Mouse (Mus musculus) myocyte (in vitro differentiated cells): ENCODE measurements around the gene Baz1a. TPM values are rescaled to one million over a fixed set of nuclear protein-coding genes. Genes with fewer than 3 reads are reported as not detected.

Experiments used
- H3K27me3 ChIP-seq: one replicate; pipeline ENCODE4 v1.6.1; 2011; ENCODE audit not compliant: control insufficient read depth, insufficient read depth, insufficient read length
- H3K36me3 ChIP-seq: one replicate; pipeline ENCODE4 v1.6.1; 2011; ENCODE audit not compliant: control insufficient read depth, insufficient read depth
- H3K4me2 ChIP-seq: one replicate; pipeline ENCODE4 v1.6.1; 2011; ENCODE audit warnings: low read depth, control low read depth
- H3K4me3 ChIP-seq: one replicate; pipeline ENCODE4 v1.5.1; 2011; ENCODE audit warnings: mild to moderate bottlenecking, control low read depth, moderate library complexity
- H3K79me2 ChIP-seq: one replicate; pipeline ENCODE4 v1.6.1; 2011; ENCODE audit not compliant: control insufficient read depth, insufficient read depth
- H3ac ChIP-seq: one replicate; pipeline ENCODE4 v1.6.1; 2011; ENCODE audit not compliant: control insufficient read depth, insufficient read length
- CEBPB ChIP-seq: IDR thresholded peaks from 2 replicates; pipeline ENCODE4 v1.6.1; 2011; ENCODE audit warnings: mild to moderate bottlenecking, moderate library complexity; ENCODE audit not compliant: poor library complexity, insufficient read depth, severe bottlenecking
- E2F4 ChIP-seq: IDR thresholded peaks from one replicate; pipeline ENCODE4 v1.6.1; 2011; ENCODE audit warnings: mild to moderate bottlenecking, control low read depth, moderate library complexity; ENCODE audit not compliant: insufficient read depth
- MAX ChIP-seq: IDR thresholded peaks from one replicate; pipeline ENCODE4 v1.6.1; 2011; ENCODE audit warnings: low read depth, mild to moderate bottlenecking, control low read depth
- MYOD1 ChIP-seq, 3 experiments: IDR thresholded peaks; one replicate each; pipeline ENCODE4 v1.6.1; 2011; ENCODE audit warnings: control low read depth in 2 of 3, low read depth in 2 of 3, mild to moderate bottlenecking in 2 of 3, moderate library complexity in 1 of 3; ENCODE audit not compliant: insufficient read length in 2 of 3, control insufficient read depth in 1 of 3
- MYOG ChIP-seq, 3 experiments: IDR thresholded peaks; one replicate each; pipeline ENCODE4 v1.6.1; 2011; ENCODE audit warnings: control low read depth in 2 of 3, low read depth in 2 of 3, mild to moderate bottlenecking in 2 of 3; ENCODE audit not compliant: insufficient read length in 2 of 3, control insufficient read depth in 1 of 3, insufficient read depth in 1 of 3
- POLR2A ChIP-seq: IDR thresholded peaks from one replicate; pipeline ENCODE4 v1.6.1; 2011; ENCODE audit warnings: low read depth, mild to moderate bottlenecking, control low read depth, moderate library complexity; ENCODE audit not compliant: insufficient read length
- POLR2AphosphoS2 ChIP-seq: IDR thresholded peaks from one replicate; pipeline ENCODE4 v1.6.1; 2011; ENCODE audit warnings: low read depth, control low read depth; ENCODE audit not compliant: insufficient read length
- REST ChIP-seq: IDR thresholded peaks from one replicate; pipeline ENCODE4 v1.6.1; 2011; ENCODE audit warnings: mild to moderate bottlenecking, control low read depth, moderate library complexity; ENCODE audit not compliant: insufficient read depth, insufficient read length
- SRF ChIP-seq: IDR thresholded peaks from one replicate; pipeline ENCODE4 v1.6.1; 2011; ENCODE audit warnings: low read depth; ENCODE audit not compliant: control insufficient read depth, insufficient read length
- TCF12 ChIP-seq: IDR thresholded peaks from one replicate; pipeline ENCODE4 v1.6.1; 2011; ENCODE audit warnings: mild to moderate bottlenecking, control low read depth; ENCODE audit not compliant: poor library complexity, insufficient read depth, severe bottlenecking
- TCF3 ChIP-seq: IDR thresholded peaks from one replicate; pipeline ENCODE4 v1.6.1; 2011; ENCODE audit warnings: low read depth, control low read depth; ENCODE audit not compliant: insufficient read length
- USF1 ChIP-seq: IDR thresholded peaks from one replicate; pipeline ENCODE4 v1.6.1; 2011; ENCODE audit warnings: low read depth, mild to moderate bottlenecking, control low read depth, moderate library complexity
- polyA plus RNA-seq: library from polyadenylated mRNA; unstranded; fragments of >200 nt; fragmentation: generic; extraction: Trizol; gene quantifications from one replicate; pipeline ENCODE4 v1.2.1, GENCODE M21; 2012; ENCODE audit warnings: missing spikeins

Baz1a gene
- polyA plus RNA-seq, 1 experiment: 7.6 TPM

DNA sequence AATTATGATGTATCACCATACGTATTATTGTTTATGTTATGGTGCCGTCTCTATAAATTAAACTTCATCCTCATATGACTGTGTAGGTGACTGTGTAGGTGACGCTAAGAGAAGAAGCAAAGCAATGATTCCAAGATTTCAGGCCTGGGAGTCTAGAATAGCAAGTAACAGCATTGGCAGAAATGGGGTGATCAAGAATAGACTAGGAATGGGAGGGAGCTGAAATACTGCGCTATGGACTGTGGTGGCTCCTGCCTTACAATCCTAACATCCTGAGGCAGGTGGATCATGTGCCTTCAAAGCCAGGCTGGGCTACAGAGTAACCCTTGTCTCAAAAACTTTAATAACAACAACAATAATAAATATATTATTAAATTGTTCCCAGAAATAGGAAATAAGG, 19.7 kb downstream of the Baz1a start:
- Histone ChIP-seq H3ac (no peak overlapping the region), H3K27me3 (no peaks in the 10 kb centered on the region), H3K4me3 (no peak overlapping the region), H3K36me3 (no peaks in the 10 kb centered on the region), H3K4me2 (no peak overlapping the region), H3K79me2 (no peaks in the 10 kb centered on the region)
- TF ChIP-seq REST: no peak
- TF ChIP-seq CEBPB: no peak
- no peak for TF ChIP-seq USF1
- TF ChIP-seq MAX: no peak
- TF ChIP-seq E2F4: no peak
- no peak for TF ChIP-seq TCF3

DNA sequence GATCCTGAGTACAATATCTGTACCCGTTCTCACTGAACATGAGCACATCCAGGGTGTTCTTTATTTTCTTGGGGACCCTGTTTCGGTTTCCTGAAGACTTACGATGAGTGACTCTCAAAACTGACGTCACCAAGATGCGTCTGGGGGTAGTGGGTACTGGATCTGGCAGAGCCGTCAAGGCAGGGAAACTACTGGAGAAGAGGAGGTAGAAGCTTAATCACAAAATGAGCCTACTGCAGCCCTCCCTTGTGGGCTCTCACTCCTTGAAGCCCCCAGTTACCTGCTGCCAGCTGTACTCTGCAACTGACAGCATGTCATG, 20.1 kb downstream of the Baz1a start:
- Histone ChIP-seq H3K4me2 (no peak overlapping the region), H3K27me3 (no peaks in the 10 kb centered on the region), H3K79me2 (no peaks in the 10 kb centered on the region), H3K36me3 (no peaks in the 10 kb centered on the region), H3ac (no peak overlapping the region), H3K4me3 (no peak overlapping the region)
- no peak for TF ChIP-seq POLR2A
- TF ChIP-seq USF1: no peak
- no peak for TF ChIP-seq TCF3
- TF ChIP-seq SRF: no peak
- TF ChIP-seq REST: no peak
- TF ChIP-seq MYOD1 (IDR thresholded peaks at IDR 0.05; ENCODE audit: control insufficient read depth in 1 of 3, insufficient read length in 2 of 3, low read depth in 2 of 3): no peak
- no peak for TF ChIP-seq CEBPB
- no peak for TF ChIP-seq POLR2AphosphoS2
- no peak for TF ChIP-seq E2F4
- TF ChIP-seq TCF12: no peak
- no peak for TF ChIP-seq MYOG (IDR thresholded peaks at IDR 0.05; ENCODE audit: control insufficient read depth in 1 of 3, insufficient read depth in 1 of 3, insufficient read length in 2 of 3, low read depth in 2 of 3)
- TF ChIP-seq MAX: no peak

DNA sequence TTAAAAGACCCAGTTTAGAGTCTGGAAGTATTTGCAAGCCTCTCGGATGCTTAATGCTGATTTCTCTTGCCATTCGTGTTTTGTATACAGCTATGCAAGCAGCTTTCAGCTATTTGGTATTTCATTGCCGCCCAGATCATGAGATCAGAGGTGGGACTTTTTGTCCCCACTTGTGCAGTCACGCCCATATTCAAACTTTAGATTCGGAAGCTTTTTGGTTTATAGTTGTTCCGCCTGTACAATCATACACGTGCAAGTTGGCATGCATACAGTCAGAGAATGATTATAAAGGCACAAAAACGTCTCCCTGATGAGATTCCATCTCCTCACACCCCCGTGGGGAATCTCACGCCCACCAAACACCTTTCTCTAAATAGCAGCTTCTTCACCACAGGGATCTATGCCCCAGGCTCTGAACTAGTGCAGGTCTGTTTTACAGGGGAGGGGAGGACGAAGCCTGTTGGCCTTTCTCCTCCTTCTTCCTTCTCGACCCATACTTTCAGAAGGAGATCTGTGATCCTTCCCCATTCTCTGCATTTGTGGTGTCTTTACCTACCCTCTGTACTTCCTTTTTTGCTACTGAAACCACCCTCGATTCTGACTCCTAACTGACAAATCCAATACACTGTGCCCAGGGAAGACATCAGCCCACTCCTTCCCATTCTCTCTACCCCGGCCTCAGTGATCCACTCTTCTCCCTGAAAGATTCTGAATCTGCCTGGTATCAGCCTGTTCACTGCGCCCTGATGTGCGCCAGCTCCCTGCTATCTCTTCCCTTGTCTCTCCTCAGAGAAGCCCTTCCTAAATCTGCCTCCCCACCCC, 20.7 kb downstream of the Baz1a start:
- TF ChIP-seq POLR2A: no peak
- no peak for TF ChIP-seq CEBPB
- no peak for TF ChIP-seq E2F4
- TF ChIP-seq MYOG (IDR thresholded peaks at IDR 0.05; ENCODE audit: control insufficient read depth in 1 of 3, insufficient read depth in 1 of 3, insufficient read length in 2 of 3, low read depth in 2 of 3): no peak
- TF ChIP-seq TCF3: no peak
- no peak for TF ChIP-seq TCF12
- no peak for TF ChIP-seq POLR2AphosphoS2
- no peak for TF ChIP-seq USF1
- TF ChIP-seq REST: no peak
- Histone ChIP-seq H3K36me3 (no peaks in the 10 kb centered on the region), H3ac (no peak overlapping the region), H3K4me2 (no peak overlapping the region), H3K4me3 (no peak overlapping the region), H3K79me2 (no peaks in the 10 kb centered on the region), H3K27me3 (no peaks in the 10 kb centered on the region)

DNA sequence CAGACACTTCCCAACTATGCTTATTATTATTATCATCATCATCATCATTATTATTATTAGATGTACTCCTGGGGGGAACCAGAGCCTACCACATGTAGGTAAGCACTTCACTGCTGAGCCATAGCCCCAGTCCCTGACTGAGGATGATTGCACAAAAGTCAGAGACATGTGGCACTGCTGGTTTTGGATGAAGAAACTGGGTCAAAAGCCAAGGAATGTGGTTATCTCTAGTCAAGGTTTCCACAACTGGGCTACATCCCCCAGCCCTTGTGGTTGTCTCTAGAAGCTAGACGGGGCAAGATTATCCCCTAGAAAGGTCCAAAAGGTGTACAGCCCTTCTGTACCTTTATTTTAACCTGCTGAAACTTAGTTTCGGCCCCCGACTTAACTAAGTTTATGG, 21.3 kb downstream of the Baz1a start:
- TF ChIP-seq USF1 (no peak), REST (no peak), MAX (no peak), MYOG (IDR thresholded peaks at IDR 0.05; ENCODE audit: control insufficient read depth in 1 of 3, insufficient read depth in 1 of 3, insufficient read length in 2 of 3, low read depth in 2 of 3) (no peak), MYOD1 (IDR thresholded peaks at IDR 0.05; ENCODE audit: control insufficient read depth in 1 of 3, insufficient read length in 2 of 3, low read depth in 2 of 3) (no peak), TCF12 (no peak), CEBPB (no peak), E2F4 (no peak)
- H3K4me2 ChIP-seq: no peak overlapping the region
- H3K79me2 ChIP-seq: no peaks in the 10 kb centered on the region
- H3ac ChIP-seq: no peak overlapping the region
- H3K27me3 ChIP-seq: no peaks in the 10 kb centered on the region
- no peak overlapping the region for H3K4me3 ChIP-seq
- H3K36me3 ChIP-seq: no peaks in the 10 kb centered on the region

DNA sequence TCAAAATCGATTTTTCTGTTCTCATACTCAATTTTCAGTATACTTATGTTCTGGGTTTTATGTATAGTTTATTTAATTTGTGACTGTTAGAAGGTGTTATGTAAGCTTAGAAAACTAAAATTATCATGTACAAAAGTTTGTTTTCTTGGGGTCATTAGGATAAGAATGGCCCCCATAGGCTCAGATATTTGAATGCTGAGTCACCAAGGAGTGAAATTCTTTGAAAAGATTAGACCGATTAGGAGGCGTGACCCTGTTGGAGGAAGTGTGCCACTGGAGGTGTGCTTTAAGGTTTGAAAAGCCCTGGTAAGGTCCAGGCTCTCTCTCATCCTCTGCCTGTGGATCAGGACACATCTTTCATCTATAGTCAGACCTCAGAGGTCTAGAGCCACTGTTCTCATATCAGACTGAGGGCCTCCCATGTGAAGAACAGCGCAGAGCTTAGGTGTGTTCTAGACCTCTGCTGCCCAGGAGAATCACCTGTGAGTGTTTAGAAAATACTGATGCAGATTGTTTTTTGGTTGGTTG, 25.8 kb downstream of the Baz1a start:
- Histone ChIP-seq H3K4me3 (no peak overlapping the region), H3K4me2 (no peak overlapping the region)
- no peak for TF ChIP-seq USF1
- no peak for TF ChIP-seq E2F4
- TF ChIP-seq TCF12: no peak
- no peak for TF ChIP-seq POLR2AphosphoS2
- TF ChIP-seq REST: no peak
- TF ChIP-seq CEBPB: no peak
- TF ChIP-seq MYOG (IDR thresholded peaks at IDR 0.05; ENCODE audit: control insufficient read depth in 1 of 3, insufficient read depth in 1 of 3, insufficient read length in 2 of 3, low read depth in 2 of 3): no peak
- no peak for TF ChIP-seq POLR2A
- no peak for TF ChIP-seq MYOD1 (IDR thresholded peaks at IDR 0.05; ENCODE audit: control insufficient read depth in 1 of 3, insufficient read length in 2 of 3, low read depth in 2 of 3)
- TF ChIP-seq MAX: no peak
- TF ChIP-seq TCF3: no peak
- no peak for TF ChIP-seq SRF

More for the DNA sequence above, 25.8 kb downstream of the Baz1a start:
- H3ac ChIP-seq: no peak overlapping the region
- H3K36me3 ChIP-seq: no peaks in the 10 kb centered on the region
- H3K27me3 ChIP-seq: no peaks in the 10 kb centered on the region
- peaks cover 14% of the 10 kb centered on the region for H3K79me2 ChIP-seq
